Mouse (Mus musculus): ENCODE measurements around the gene Ccdc116.
"Not testable (repeated sequence)": the region's sequence is repeated elsewhere in the genome, so short reads cannot be mapped to it uniquely, and the experiment has no call there.

Ccdc116 gene

DNA sequence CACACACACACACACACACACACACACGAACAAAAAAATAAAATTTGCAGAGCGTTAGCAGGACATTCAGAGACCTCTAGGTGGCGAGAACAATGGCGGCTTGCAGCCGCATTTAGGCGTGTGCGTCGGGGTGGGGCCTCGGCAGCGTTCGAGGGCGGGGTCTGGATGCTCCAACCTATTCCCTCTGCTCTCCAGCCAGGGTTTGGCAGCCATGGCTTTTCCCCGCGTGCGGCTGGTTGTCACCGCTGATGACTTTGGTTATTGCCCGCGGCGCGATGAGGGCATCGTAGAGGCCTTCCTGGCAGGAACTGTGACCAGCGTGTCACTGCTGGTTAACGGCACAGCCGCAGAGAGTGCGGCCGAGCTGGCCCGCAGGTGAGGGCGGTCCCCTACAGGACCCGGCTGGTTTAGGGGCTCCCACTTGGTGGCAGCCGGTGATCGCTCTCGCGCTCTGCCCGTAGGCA lies at the start of gene Ccdc116:
Gene Ccdc116, minus strand, starts transcription at position 458 of the 464 bp plus-strand sequence.
- DNase-seq (ENCODE audit: low spot score): peak; percentile 90

- DNase-seq (ENCODE audit: low spot score): no peak
Observed at GRCm38 (mm10) chr16:17193823-17194222, 46.8 kb upstream of the Ccdc116 start.

DNA sequence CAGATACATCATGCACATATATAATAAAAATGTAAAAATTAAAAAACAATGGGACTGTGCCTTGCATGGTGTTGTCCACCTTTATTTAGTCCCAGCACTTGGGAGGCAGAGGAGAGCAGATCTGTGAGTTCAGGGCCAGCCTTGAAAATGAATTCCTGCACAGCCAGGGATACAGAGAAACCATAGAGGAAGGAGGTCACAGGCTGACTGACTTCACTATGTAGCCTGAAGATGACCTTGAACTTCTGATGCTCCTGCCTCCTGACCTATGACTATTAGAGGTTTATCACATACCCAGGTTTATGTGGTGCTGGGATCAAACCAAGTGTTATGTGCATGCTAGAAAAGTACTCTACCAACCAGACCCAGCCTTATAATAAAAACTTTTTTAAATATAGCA lies 38.4 kb upstream of the Ccdc116 start:
- no peak for DNase-seq (ENCODE audit: low spot score)

- DNase-seq (ENCODE audit: low spot score): no peak
Observed at GRCm38 (mm10) chr16:17183003-17183402, 36.0 kb upstream of the Ccdc116 start.

- DNase-seq (ENCODE audit: low spot score): no peak
Observed at GRCm38 (mm10) chr16:17182136-17182535, 35.1 kb upstream of the Ccdc116 start.

DNA sequence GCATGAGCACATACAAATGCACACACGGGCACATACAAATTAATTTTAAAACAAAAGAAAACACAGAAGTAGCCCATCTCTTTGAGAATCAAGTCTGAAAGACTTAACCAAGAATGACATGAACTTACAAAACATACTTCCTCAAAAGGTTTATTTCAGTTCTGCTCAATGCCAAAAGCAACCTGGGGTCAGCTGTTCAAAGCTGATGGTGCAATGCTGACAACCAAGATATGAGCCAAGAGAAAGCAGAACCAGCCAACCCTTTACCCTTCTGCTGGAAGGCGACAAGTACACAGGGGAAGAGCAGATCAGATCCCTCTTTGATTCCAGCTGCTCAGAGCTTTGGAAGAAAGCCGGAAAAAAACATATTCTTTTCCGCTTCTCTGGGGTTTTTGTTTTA lies 34.4 kb upstream of the Ccdc116 start:
- DNase-seq (ENCODE audit: low spot score): peak; percentile 56

GRCm38 (mm10) chr16:17179706-17180105 lies 32.7 kb upstream of the Ccdc116 start:
- no peak for DNase-seq (ENCODE audit: low spot score)

- no peak for DNase-seq (ENCODE audit: low spot score)
Observed at GRCm38 (mm10) chr16:17177623-17178170, 30.7 kb upstream of the Ccdc116 start.

DNA sequence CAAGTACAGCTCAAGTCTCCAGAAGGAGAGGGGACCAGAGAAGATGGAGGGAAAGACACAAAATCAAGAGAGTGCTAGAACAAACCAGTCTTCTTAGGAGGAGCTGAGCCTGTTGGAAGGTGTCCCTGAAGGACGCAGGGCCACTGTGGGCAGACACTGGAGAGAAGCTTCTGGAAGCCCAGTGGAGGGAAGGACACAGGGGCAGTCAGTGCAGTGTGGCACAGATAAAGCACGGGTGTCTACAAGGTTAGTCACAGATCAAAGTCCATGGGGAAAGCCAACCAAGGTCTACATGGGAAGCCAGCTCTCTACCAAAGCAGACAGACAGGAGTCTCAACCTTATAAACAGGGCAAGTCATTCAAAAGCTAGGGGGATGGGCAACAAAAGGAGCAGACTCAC lies 28.7 kb upstream of the Ccdc116 start:
- DNase-seq (ENCODE audit: low spot score): no peak

- no peak for DNase-seq (ENCODE audit: low spot score)
Observed at GRCm38 (mm10) chr16:17168049-17168448, 21.0 kb upstream of the Ccdc116 start.

- no peak for DNase-seq (ENCODE audit: low spot score)
Observed at GRCm38 (mm10) chr16:17167179-17167578, 20.1 kb upstream of the Ccdc116 start.

- not testable (repeated sequence) for DNase-seq (ENCODE audit: low spot score)
Observed at GRCm38 (mm10) chr16:17165478-17165877, 18.4 kb upstream of the Ccdc116 start.

DNA sequence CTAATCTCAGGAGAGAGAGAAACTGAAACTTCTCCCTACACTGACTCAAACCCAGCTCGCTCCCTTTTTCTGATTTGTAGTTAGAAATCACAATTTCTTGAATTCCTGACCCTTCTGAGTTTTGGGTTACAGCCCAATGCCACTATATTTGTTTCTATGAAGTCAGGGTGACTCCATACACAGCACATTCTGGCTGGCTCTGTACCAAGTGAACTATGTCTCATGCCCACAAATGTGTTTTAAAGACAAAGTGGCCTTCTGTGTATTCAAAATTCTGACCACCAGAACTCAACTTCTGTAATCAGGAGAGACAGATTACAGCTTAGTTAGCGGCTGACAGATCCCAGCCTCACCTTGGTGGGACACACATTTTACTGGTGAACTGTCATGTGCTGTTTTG lies 7.3 kb upstream of the Ccdc116 start:
- DNase-seq (ENCODE audit: low spot score): no peak

DNA sequence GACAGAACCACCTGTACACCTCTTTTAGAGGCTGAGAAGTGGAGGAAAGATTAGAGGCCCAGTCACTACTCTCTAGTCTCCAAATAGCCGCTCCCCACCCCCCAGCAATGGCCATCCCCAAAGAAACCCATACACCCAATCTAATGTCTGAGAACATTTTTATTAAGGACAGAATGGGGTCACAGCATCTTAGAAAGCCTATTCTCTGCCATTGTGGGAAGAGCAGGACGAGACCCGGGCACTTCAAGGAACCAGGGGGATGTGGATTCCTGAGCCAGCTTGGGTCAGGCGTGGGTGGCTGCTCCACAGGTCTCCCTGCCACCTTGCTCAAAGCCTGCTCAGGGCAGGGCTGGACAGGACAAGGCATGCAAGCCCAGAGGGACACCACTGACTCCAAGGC lies 4.8 kb upstream of the Ccdc116 start:
- DNase-seq (ENCODE audit: low spot score): no peak

GRCm38 (mm10) chr16:17150520-17151258 lies 3.7 kb upstream of the Ccdc116 start:
- DNase-seq (ENCODE audit: low spot score): no peak

DNA sequence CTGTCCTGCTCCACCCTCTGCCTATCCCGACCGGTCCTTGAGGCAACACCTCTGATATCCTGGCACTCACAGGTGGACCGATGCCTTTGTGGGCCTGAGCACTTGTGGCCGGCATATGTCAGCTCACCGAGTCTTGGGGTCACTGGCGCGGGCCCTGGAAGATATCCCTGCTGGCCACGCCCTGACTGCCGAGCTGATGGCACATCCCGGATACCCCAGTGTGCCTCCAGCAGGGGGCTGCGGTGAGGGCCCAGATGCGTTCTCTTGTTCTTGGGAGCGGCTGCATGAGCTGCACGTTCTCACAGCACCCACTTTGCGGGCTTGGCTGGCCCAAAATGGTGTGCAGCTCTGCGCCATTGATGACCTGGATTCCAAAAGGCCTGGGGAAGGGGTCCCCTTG lies 1.1 kb upstream of the Ccdc116 start:
- DNase-seq (ENCODE audit: low spot score): no peak

GRCm38 (mm10) chr16:17147391-17147929 lies 431 bp upstream of the Ccdc116 start:
- DNase-seq (ENCODE audit: low spot score): no peak

DNA sequence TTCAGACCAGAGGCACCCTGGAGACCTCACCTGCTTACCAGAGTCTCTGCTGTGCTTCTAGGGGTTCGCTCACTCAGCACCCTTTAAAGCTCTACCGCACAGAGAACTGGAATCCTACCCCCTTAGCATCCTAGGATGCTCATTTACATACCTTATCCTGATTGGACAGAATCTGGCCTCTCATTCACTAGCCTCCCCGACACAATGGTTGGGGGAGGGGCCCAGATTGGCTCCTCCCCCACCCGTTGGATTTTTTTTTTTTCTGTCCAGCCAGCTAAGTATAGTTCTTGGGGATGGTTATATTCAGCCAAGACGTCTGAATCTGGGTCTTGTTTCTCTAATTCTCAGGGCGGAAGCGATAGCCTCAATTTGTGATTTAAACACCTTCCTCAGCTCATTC lies 2.7 kb downstream of the Ccdc116 start, which contains the start of gene Ydjc:
Gene Ydjc, plus strand, starts transcription at position 283 of the 400 bp plus-strand sequence.
- DNase-seq (ENCODE audit: low spot score): no peak

DNA sequence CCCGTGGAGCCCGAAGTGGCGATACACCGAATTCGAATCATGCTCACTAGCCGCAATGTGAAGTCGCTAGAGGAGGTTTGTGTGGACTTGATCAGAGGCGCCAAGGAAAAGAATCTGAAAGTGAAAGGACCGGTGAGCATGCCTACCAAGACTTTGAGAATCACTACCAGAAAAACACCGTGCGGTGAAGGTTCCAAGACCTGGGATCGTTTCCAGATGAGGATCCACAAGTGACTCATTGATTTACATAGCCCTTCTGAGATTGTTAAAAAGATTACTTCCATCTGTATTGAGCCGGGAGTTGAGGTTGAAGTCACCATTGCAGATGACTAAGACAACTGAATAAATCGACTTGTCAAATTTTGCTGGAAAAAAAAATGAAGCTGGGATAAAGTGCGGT lies 9.7 kb downstream of the Ccdc116 start:
- no peak for DNase-seq (ENCODE audit: low spot score)

- DNase-seq (ENCODE audit: low spot score): no peak
Observed at GRCm38 (mm10) chr16:17132906-17133200, 14.2 kb downstream of the Ccdc116 start.

DNA sequence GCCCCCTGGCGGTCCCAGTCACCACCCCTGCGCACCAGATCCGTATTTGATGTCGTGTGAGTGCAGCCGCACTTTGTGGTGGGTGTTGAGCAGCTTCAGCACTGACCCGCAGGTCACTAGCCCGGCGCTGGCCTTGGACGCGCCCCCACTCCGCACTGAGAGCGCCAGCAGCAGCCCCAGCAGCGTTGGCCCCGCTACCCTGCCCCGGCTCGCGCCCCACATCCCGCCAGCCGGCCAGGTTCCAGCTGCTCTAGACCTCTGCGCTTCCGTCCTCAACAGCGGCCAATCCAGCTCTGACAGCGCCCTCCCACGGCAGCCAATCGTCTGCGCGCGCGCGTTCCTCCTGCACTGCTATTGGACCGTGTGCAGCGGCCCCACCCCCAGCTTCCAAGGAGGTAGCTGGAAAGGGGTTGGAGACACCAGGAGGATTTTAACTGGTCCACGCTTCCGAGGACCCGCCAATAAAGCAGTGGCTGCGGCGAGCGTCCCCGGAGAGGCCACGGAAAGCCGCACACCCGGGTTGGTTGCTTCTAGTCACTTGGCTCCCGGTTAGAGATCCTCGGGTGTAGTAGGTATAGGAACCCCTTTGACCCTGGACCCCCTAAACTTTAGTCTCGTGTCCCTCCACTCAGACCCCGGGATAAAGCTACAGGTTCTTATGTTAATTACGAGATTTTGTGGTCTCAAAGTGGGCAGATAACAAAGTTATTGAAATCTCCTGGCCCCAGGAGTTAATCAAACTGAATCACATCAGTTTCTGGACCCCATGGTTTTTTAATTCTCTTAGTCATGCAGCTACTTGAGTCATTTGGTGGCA lies 14.7 kb downstream of the Ccdc116 start, which contains the start of gene Sdf2l1:
Gene Sdf2l1, minus strand, starts transcription at position 295 of the 817 bp plus-strand sequence.
- peak; percentile 97 for DNase-seq (ENCODE audit: low spot score)

DNA sequence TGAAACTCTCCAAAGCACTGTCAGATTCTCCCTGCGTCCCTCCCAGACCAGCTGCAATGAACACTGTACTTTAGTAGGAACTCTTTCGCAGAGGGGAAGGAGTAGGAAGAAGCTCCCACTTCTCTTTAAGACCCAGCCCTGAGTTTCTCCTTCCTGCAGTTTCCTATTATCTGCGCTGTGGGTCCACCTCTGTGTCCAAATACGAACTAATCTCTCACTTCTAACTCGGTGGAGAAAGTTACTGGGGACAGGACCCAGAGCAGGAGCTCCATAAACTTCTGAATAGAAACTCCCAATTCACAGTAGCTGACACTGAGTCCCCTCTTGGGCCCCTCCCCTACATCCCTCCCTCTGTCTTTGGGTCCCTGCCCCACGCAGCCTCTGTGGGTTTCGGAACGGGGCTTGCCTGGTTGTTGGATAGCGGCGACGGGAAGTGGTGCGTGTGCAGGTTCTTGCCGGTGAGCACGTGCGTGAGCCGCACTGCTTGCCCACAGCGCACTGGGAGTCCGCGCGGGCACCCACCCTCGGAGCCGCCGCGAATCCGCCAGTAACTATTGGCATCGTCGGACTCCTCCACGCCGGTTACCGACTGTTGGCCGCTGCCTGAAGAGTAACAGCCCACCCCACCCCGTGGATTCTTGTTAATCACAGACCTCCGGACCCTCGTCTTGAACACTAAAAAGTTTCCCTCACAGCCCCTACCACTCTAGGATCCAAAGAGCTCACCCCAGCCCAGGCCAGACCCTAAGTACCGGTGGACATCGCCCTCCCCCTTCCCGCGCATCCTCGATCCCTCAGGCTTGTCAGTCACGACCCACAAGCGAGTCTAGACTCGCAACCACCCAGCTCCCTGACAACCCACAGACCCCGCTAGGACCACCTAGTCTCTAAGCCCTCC lies 15.6 kb downstream of the Ccdc116 start:
- no peak for DNase-seq (ENCODE audit: low spot score)
